Mouse (Mus musculus) kidney, embryonic 15.5 days (tissue): ENCODE results near the gene Ciao2a. TPM values are rescaled to one million over a fixed set of nuclear protein-coding genes. Genes with fewer than 3 reads are reported as not detected.

ENCODE experiments used
- ATAC-seq: fragments of 200-750 bp; cut with Nextera tagmentation; replicated peaks from 2 replicates; pipeline ENCODE4 v1.8.0; 2017; ENCODE audit warnings: moderate TSS enrichment; ENCODE audit not compliant: low FRiP score
- H3K27ac ChIP-seq: fragments of 300-500 bp; sonication (generic); 2 replicates; pipeline ENCODE4 v1.5.1; 2015; ENCODE audit warnings: mild to moderate bottlenecking, inconsistent platforms
- H3K27me3 ChIP-seq: fragments of 300-500 bp; sonication (generic); 2 replicates; pipeline ENCODE4 v1.6.1; 2015; ENCODE audit warnings: inconsistent platforms
- H3K36me3 ChIP-seq: fragments of 300-500 bp; sonication (generic); 2 replicates; pipeline ENCODE4 v1.6.1; 2015; ENCODE audit warnings: inconsistent platforms
- H3K4me1 ChIP-seq: fragments of 300-500 bp; sonication (generic); 2 replicates; pipeline ENCODE4 v1.6.1; 2015; ENCODE audit warnings: inconsistent platforms
- H3K4me2 ChIP-seq: fragments of 300-500 bp; sonication (generic); 2 replicates; pipeline ENCODE4 v1.6.1; 2015; ENCODE audit warnings: moderate library complexity, mild to moderate bottlenecking, inconsistent platforms
- H3K4me3 ChIP-seq: fragments of 300-500 bp; sonication (generic); replicated peaks from 2 replicates; pipeline ENCODE4 v1.5.1; 2015; ENCODE audit warnings: mild to moderate bottlenecking, inconsistent platforms
- H3K9ac ChIP-seq: fragments of 300-500 bp; sonication (generic); 2 replicates; pipeline ENCODE4 v1.6.1; 2015; ENCODE audit warnings: mild to moderate bottlenecking, inconsistent platforms
- H3K9me3 ChIP-seq: fragments of 300-500 bp; sonication (generic); replicated peaks from 2 replicates; pipeline ENCODE4 v1.6.1; 2016; ENCODE audit warnings: inconsistent platforms
- WGBS: fragments of 180-500 bp; shearing (Covaris S2); methylation state at CpG from one replicate; pipeline ENCODE4 v1.1.7; 2015; ENCODE audit warnings: mixed read lengths; 5-methylcytosine and 5-hydroxymethylcytosine counted together
- polyA plus RNA-seq: library from polyadenylated mRNA; unstranded; fragments of >200 nt; fragmentation: Nextera tagmentation; extraction: Ambion mirVana; gene quantifications from 2 replicates; pipeline ENCODE4 v1.2.1, GENCODE M21; 2015

The Ciao2a gene
- polyA plus RNA-seq, 1 experiment from 2014 or later = 151 TPM

DNA sequence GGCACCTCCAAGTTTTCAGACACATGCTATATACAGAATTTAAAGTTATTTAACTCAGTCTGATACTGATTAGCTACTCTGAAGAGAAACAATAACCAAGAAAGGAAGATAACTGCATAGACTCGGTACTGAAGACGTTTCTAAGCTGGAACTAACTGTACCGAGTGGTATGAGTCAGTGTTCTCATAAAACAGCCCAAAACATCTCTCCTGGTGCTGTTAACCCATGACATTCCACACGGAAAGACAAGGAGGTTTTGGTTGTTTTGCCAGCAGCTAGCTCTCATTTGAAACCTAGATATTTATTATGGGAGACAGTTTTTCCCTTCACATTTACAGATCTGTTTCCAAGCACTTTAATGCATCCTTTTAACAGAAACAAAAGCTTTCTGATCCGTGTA lies 2.8 kb upstream of the Ciao2a start:
- H3K4me3 ChIP-seq = peak overlapping the region; percentile 85
- H3K4me2 ChIP-seq = peak overlapping the region; percentile 73
- no peaks in the 10 kb centered on the region for H3K27me3 ChIP-seq
- no peaks in the 10 kb centered on the region for H3K36me3 ChIP-seq
- no peaks in the 10 kb centered on the region for H3K9me3 ChIP-seq
- H3K27ac ChIP-seq = peak overlapping the region; percentile 94; the same call in 1 of the 2 replicates
- ATAC-seq = no peak
- 3% methylated on average over 5 of the region's 5 CpGs for whole genome bisulfite sequencing
- H3K4me1 ChIP-seq = peaks cover 37% of the 10 kb centered on the region
- peak overlapping the region; percentile 82; the same call in 1 of the 2 replicates for H3K9ac ChIP-seq

- peak overlapping the region; percentile 82 for H3K9ac ChIP-seq
- no peaks in the 10 kb centered on the region for H3K36me3 ChIP-seq
- peak overlapping the region; percentile 94 for H3K27ac ChIP-seq
- peak overlapping the region; percentile 85 for H3K4me3 ChIP-seq
- 0% methylated on average over 12 of the region's 12 CpGs for WGBS
- peaks cover 36% of the 10 kb centered on the region for H3K4me1 ChIP-seq
- no peaks in the 10 kb centered on the region for H3K9me3 ChIP-seq
- peak overlapping the region; percentile 73 for H3K4me2 ChIP-seq
- no peaks in the 10 kb centered on the region for H3K27me3 ChIP-seq
- peak; percentile 50 for ATAC-seq
Measured at GRCm38 (mm10) chr9:66124111-66124531, 2.3 kb upstream of the Ciao2a start.

GRCm38 (mm10) chr9:66124681-66125542 lies 1.5 kb upstream of the Ciao2a start:
- Histone ChIP-seq H3K9me3 (no peaks in the 10 kb centered on the region), H3K4me1 (peaks cover 36% of the 10 kb centered on the region), H3K27me3 (no peaks in the 10 kb centered on the region), H3K9ac (peak overlapping the region; percentile 82), H3K36me3 (0 out of 2 replicates have a peak, but pooled peaks cover 5% of the 10 kb centered on the region), H3K27ac (peak overlapping the region; percentile 94), H3K4me3 (peak overlapping the region; percentile 85), H3K4me2 (peak overlapping the region; percentile 73)
- WGBS = 19% methylated on average over 33 of the region's 33 CpGs
- ATAC-seq = peak; percentile 98

DNA sequence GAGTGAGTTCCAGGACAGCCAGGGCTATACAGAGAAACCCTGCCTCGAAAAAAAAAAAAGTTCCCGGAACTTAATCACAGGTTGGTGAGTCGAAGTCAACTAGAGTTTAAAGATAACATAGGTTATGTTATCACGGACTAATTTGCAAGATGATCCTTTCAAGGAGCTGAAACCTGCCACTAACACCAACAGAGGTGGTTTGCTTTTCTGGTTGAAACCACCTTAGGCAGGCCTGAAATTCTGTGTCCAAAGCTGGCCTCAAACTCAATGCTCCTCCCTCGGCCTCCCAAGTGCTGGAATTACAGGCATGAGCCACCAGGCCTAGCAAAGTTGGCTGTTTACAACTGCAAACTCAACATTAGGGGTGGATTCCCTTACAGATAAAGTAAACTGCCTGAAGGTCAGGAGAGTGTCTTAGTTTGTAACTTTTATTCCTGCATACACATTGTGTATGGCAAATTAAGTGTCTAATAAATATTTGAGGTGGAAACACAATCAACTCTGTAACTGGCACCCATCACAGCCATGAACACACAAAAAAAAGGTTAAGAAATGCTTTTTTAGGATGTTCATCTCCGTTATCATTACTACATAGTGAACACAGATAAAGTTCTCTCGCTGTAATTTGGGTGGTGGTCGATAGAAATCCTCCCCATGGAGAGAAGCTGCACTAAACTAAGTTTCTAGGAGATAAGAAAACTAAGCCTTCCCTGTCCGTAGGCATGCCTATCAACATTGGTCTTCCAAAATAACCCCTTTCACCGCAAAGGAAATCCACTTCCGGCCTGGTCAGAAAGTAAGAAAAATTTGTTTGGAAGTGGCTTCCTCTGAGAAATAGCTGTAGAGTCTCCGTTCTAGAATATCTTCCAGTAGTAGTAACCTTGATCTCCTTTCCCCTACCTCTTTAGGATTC lies 612 bp upstream of the Ciao2a start:
- Histone ChIP-seq H3K27ac (peak overlapping the region; percentile 94), H3K27me3 (no peaks in the 10 kb centered on the region), H3K4me1 (peaks cover 36% of the 10 kb centered on the region), H3K4me2 (peak overlapping the region; percentile 73), H3K9me3 (no peaks in the 10 kb centered on the region), H3K4me3 (peak overlapping the region; percentile 80), H3K9ac (no peak overlapping the region), H3K36me3 (peaks cover 12% of the 10 kb centered on the region)
- 53% methylated on average over 12 of the region's 12 CpGs for WGBS
- no peak for ATAC-seq

DNA sequence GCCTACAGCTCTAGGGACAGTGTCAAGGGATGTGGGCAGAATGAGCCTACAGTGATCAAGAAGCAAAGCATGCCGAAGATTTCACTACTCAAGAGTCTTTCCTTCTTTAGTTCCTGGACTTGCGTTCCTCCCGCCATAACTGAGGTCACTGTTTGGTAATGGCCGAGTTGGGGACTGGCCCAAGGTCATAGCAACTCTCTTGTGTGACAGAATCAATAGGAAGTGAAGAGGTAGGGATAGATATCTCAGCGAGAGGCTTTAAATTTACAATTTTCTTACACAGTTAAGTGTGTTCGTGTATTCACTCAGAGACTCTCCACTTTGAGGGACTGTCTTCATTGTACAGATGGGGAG lies 759 bp downstream of the Ciao2a start:
- H3K9me3 ChIP-seq = no peaks in the 10 kb centered on the region
- H3K36me3 ChIP-seq = peaks cover 18% of the 10 kb centered on the region
- peak overlapping the region; percentile 80 for H3K4me3 ChIP-seq
- no peak for ATAC-seq
- no peaks in the 10 kb centered on the region for H3K27me3 ChIP-seq
- peak overlapping the region; percentile 72 for H3K9ac ChIP-seq
- peaks cover 36% of the 10 kb centered on the region for H3K4me1 ChIP-seq
- 39% methylated on average over 6 of the region's 6 CpGs for WGBS
- peak overlapping the region; percentile 73 for H3K4me2 ChIP-seq
- peak overlapping the region; percentile 88 for H3K27ac ChIP-seq

GRCm38 (mm10) chr9:66127884-66128283 lies 1.5 kb downstream of the Ciao2a start:
- Histone ChIP-seq H3K36me3 (peaks cover 25% of the 10 kb centered on the region), H3K4me1 (peaks cover 32% of the 10 kb centered on the region), H3K9me3 (no peaks in the 10 kb centered on the region), H3K4me2 (peak overlapping the region; percentile 73), H3K27me3 (no peaks in the 10 kb centered on the region), H3K9ac (0 out of 2 replicates have a peak overlapping the region, but pooled peaks have one; percentile 72), H3K27ac (no peak overlapping the region), H3K4me3 (peak overlapping the region; percentile 80; the same call in 1 of the 2 replicates)
- WGBS = 89% methylated on average over 4 of the region's 4 CpGs
- ATAC-seq = no peak

GRCm38 (mm10) chr9:66131466-66131865 lies 5.1 kb downstream of the Ciao2a start:
- H3K36me3 ChIP-seq = peaks cover 57% of the 10 kb centered on the region
- peaks cover 9% of the 10 kb centered on the region for H3K4me1 ChIP-seq
- no peaks in the 10 kb centered on the region for H3K9me3 ChIP-seq
- 95% methylated on average over 2 of the region's 2 CpGs for WGBS
- H3K4me2 ChIP-seq = no peak overlapping the region
- H3K4me3 ChIP-seq = no peak overlapping the region
- H3K27me3 ChIP-seq = no peaks in the 10 kb centered on the region
- no peak overlapping the region for H3K9ac ChIP-seq
- no peak overlapping the region for H3K27ac ChIP-seq
- no peak for ATAC-seq

DNA sequence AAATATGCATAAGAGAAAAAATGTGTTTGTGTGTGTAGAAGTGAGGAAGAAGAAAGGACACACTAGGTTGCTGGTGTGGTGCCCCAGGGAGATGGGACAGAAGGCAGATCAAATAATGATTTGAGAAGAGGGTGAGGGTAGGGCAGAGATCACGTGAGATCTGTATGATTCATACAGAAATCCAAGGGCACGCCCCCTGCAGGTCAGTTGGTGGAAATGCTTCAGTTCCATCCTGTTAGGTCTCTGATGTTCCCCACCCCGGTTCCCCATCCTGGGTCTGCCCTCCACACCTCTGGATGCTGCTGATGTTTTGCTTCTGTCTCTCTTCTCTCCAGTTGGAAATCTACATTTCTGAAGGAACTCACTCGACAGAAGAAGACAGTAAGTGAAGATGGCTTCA lies 9.6 kb downstream of the Ciao2a start:
- no peak for ATAC-seq
- WGBS = 61% methylated on average over 4 of the region's 4 CpGs
- peaks cover 87% of the 10 kb centered on the region for H3K36me3 ChIP-seq

DNA sequence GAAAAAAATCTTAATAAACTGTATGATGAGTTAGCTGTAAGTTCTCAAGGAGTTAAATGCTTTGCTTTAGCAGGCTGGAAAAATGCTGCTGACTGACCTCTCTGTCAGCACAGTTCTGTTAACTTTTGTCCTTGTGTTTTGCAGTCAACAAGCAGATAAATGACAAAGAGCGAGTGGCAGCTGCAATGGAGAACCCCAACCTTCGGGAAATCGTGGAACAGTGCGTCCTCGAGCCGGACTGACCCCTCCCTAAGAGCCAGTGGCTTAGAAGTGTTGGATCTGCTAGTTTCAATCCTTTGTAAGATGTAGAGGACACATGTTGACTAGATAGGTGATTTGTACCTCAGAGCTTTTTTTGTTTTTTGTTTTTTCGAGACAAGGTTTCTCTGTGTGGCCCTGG lies 11.8 kb downstream of the Ciao2a start:
- Histone ChIP-seq H3K9ac (no peak overlapping the region), H3K27me3 (no peaks in the 10 kb centered on the region), H3K27ac (no peak overlapping the region), H3K4me2 (no peak overlapping the region), H3K4me1 (no peaks in the 10 kb centered on the region), H3K4me3 (no peak overlapping the region), H3K36me3 (peaks cover 75% of the 10 kb centered on the region), H3K9me3 (no peaks in the 10 kb centered on the region)
- WGBS = 94% methylated on average over 7 of the region's 7 CpGs
- no peak for ATAC-seq

More for the DNA sequence above, 9.6 kb downstream of the Ciao2a start:
- Histone ChIP-seq H3K4me2 (no peak overlapping the region), H3K4me3 (no peak overlapping the region), H3K27ac (no peak overlapping the region), H3K9ac (no peak overlapping the region), H3K9me3 (no peaks in the 10 kb centered on the region), H3K27me3 (no peaks in the 10 kb centered on the region), H3K4me1 (no peaks in the 10 kb centered on the region)

DNA sequence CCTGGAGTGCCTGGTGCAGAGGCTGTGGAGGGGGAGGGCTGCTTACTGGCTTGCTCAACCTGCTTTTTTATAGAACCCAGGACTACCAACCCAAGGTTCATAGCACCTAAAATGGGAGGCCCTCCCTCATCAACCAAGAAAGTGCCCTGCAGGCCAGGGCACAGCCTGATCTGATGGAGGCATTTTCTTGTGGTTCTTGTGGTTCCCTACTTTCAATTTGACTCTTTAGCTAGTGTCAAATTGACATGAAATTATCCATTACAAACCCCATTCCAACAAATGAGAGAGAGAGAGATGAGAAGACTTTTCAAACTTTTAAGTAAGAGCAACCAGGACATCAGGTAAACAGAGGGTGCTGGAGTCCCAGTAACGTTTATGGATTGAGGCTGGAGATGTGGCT lies 15.9 kb downstream of the Ciao2a start:
- Histone ChIP-seq H3K4me3 (no peak overlapping the region), H3K36me3 (peaks cover 38% of the 10 kb centered on the region), H3K9me3 (no peaks in the 10 kb centered on the region), H3K27ac (no peak overlapping the region), H3K4me2 (no peak overlapping the region), H3K4me1 (no peaks in the 10 kb centered on the region), H3K27me3 (no peaks in the 10 kb centered on the region), H3K9ac (no peak overlapping the region)
- 74% methylated on average over 1 of the region's 1 CpGs for WGBS
- ATAC-seq = no peak

DNA sequence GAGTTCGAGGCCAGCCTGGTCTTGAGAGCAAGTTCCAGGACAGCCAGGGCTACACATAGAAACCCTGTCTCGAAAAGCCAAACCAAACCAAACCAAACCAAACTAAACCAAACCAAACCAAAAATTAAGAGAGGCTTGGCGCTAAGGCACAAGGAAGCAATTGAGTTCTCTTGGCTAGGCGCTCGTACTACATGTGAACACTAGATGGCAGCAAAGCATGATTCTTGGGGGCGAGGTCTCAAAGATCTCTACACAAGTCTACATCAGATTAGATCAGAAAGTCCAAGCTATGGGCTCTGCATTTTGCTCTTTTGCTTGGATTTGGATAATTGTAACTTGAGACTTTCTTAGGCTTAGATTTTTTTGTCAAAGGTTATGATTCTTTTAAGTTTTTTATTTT lies 17.8 kb downstream of the Ciao2a start:
- no peak overlapping the region for H3K4me2 ChIP-seq
- no peak overlapping the region for H3K9ac ChIP-seq
- H3K27me3 ChIP-seq = no peaks in the 10 kb centered on the region
- H3K9me3 ChIP-seq = no peaks in the 10 kb centered on the region
- WGBS = 7% methylated on average over 6 of the region's 6 CpGs
- no peak for ATAC-seq
- H3K36me3 ChIP-seq = peaks cover 20% of the 10 kb centered on the region
- no peaks in the 10 kb centered on the region for H3K4me1 ChIP-seq
- no peak overlapping the region for H3K4me3 ChIP-seq
- H3K27ac ChIP-seq = no peak overlapping the region

DNA sequence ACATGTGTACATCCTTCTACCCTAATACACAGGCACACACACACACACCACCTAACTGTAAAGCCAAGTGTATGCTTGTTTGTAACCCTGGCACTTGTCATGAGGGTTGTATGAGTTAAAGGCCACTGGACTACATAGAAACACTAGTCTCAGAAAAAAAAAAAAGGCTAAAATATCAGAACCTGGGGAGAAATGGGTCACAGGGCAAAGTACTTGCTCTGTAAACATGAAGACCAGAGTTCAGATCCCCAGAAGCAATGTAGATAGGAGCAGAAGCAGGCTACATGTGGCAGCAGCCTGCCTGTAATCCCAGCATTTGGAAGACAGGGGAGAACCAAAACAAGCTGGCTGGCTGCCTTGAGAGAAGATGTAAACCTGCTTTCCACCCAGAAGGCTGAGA lies 19.7 kb downstream of the Ciao2a start:
- no peaks in the 10 kb centered on the region for H3K27me3 ChIP-seq
- H3K27ac ChIP-seq = no peak overlapping the region
- no peaks in the 10 kb centered on the region for H3K4me1 ChIP-seq
- 0 out of 2 replicates have a peak, but pooled peaks cover 3% of the 10 kb centered on the region for H3K36me3 ChIP-seq
- no peak overlapping the region for H3K4me2 ChIP-seq
- no peaks in the 10 kb centered on the region for H3K9me3 ChIP-seq
- H3K4me3 ChIP-seq = no peak overlapping the region
- no peak for ATAC-seq
- no peak overlapping the region for H3K9ac ChIP-seq
